Mouse (Mus musculus): ENCODE data around the gene Rnf220. TPM values are rescaled to one million over a fixed set of nuclear protein-coding genes. Genes with fewer than 3 reads are reported as not detected.

Gene Rnf220
- polyA plus RNA-seq, 1 experiment from 2014 or later: 124 TPM

- peak overlapping the region; percentile 42 for H3K4me3 ChIP-seq (replicated peaks)
- H3K4me1 ChIP-seq (replicated peaks): peaks cover 35% of the 10 kb centered on the region
- ATAC-seq: no peak
- 7% methylated on average over 30 of the region's 30 CpGs for WGBS
- H3K36me3 ChIP-seq: no peaks in the 10 kb centered on the region
- H3K27me3 ChIP-seq: peaks cover 82% of the 10 kb centered on the region
- peak overlapping the region; percentile 71 for H3K4me2 ChIP-seq (replicated peaks)
- H3K27ac ChIP-seq: no peak overlapping the region
- H3K9ac ChIP-seq (replicated peaks): peak overlapping the region; percentile 63
- no peaks in the 10 kb centered on the region for H3K9me3 ChIP-seq
Measured at GRCm38 (mm10) chr4:117303581-117304238, 193.1 kb downstream of the Rnf220 start.

DNA sequence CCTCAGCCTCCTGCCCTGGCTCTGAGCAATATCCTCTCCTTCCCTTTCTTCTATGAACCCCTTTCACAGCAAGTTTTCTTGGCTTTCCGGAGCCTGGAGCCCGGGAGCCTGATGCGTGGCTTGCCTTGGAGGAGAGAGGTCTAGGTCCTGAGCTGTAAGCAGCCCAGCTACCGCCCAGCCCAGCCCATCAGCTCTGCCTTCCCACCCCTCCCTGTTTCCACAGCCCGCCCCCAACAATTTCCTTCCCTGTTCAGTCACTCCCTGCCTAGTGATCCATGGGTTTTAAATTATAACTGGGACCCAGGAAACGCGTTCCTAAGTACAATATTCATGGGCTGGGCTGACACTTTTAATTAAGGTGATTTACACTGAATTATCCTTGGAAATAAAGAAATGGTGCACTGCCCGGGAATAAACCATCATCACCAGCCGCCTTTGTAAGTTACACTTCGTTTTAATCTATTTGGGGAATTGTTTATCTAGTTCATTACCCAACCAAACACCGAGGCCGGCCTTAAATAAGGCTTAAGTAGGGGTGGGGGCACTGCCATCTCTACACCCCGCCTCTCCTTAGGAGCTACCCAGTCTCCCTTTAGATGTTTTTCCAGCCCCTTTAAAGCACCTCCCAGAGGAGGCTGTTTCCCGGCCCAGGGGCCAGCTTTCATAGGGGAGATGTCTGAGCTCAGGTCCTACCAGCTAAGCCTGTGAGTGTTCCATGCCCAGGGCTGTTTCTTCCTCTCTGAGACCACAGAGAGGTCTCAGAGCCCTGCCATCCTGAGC, 194.6 kb downstream of the Rnf220 start:
- no peak overlapping the region for H3K27ac ChIP-seq
- peaks cover 87% of the 10 kb centered on the region for H3K27me3 ChIP-seq
- no peak for ATAC-seq
- no peaks in the 10 kb centered on the region for H3K9me3 ChIP-seq
- no peaks in the 10 kb centered on the region for H3K36me3 ChIP-seq
- no peak overlapping the region for H3K4me3 ChIP-seq (replicated peaks)
- no peak overlapping the region for H3K9ac ChIP-seq (replicated peaks)
- peaks cover 37% of the 10 kb centered on the region for H3K4me1 ChIP-seq (replicated peaks)
- no peak overlapping the region for H3K4me2 ChIP-seq (replicated peaks)
- WGBS: 38% methylated on average over 14 of the region's 14 CpGs

DNA sequence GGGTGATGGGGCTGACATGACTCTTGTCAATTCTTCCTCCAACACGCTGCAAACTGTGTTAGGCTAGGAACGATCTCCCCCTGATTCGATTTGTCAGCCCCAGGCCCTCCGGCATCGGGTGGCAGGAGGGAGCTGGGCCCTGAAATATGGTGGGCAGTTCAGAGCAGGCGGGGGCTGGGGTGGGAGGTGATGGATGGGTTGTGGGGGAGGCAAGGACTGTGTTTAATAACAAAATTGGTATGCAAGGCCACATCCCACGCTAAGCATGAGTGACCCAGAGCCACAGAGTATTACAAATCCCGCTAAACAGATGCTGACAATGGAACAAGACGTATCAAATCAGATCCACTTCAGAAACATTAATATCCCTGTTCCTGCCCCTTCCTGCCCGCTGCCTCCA, 196.9 kb downstream of the Rnf220 start:
- no peak overlapping the region for H3K4me3 ChIP-seq (replicated peaks)
- no peak overlapping the region for H3K9ac ChIP-seq (replicated peaks)
- H3K4me2 ChIP-seq (replicated peaks): no peak overlapping the region
- no peaks in the 10 kb centered on the region for H3K9me3 ChIP-seq
- ATAC-seq: no peak
- peaks cover 81% of the 10 kb centered on the region for H3K27me3 ChIP-seq
- H3K4me1 ChIP-seq (replicated peaks): peaks cover 42% of the 10 kb centered on the region
- peak overlapping the region; percentile 40; the same call in 1 of the 2 replicates for H3K27ac ChIP-seq
- WGBS: 61% methylated on average over 10 of the region's 10 CpGs
- H3K36me3 ChIP-seq: no peaks in the 10 kb centered on the region

DNA sequence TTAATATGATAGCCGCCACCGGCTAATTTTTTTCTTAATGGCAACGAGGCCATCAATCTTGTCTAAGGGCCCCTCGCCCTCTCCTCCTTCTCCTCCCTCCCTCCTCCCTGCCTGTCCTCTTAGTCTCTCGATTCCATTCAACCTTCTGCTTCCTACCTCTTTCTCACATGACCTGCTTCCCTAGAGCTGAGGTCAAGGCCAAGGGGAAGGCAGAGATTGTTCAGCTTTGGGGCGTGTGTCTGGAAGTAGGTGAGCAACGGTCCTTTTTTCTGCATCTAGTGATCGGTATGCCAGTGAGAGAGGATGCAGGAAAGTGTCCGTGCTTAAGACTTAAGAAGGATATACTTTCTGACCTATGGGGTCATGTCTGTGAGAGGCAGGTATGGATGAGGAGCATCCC, 199.0 kb downstream of the Rnf220 start:
- Histone ChIP-seq H3K27me3 (peaks cover 65% of the 10 kb centered on the region), H3K4me1 (replicated peaks) (peaks cover 25% of the 10 kb centered on the region), H3K36me3 (no peaks in the 10 kb centered on the region), H3K4me2 (replicated peaks) (no peak overlapping the region), H3K9me3 (no peaks in the 10 kb centered on the region), H3K9ac (replicated peaks) (no peak overlapping the region), H3K4me3 (replicated peaks) (no peak overlapping the region), H3K27ac (no peak overlapping the region)
- no peak for ATAC-seq
- WGBS: 82% methylated on average over 9 of the region's 9 CpGs

- no peak overlapping the region for H3K4me2 ChIP-seq (replicated peaks)
- 68% methylated on average over 19 of the region's 19 CpGs for WGBS
- H3K36me3 ChIP-seq: no peaks in the 10 kb centered on the region
- no peaks in the 10 kb centered on the region for H3K9me3 ChIP-seq
- H3K4me1 ChIP-seq (replicated peaks): peaks cover 17% of the 10 kb centered on the region
- peaks cover 57% of the 10 kb centered on the region for H3K27me3 ChIP-seq
- no peak overlapping the region for H3K4me3 ChIP-seq (replicated peaks)
- H3K27ac ChIP-seq: no peak overlapping the region
- ATAC-seq: no peak
- no peak overlapping the region for H3K9ac ChIP-seq (replicated peaks)
Measured at GRCm38 (mm10) chr4:117296849-117297593, 199.8 kb downstream of the Rnf220 start.

- no peak overlapping the region for H3K4me2 ChIP-seq (replicated peaks)
- WGBS: 92% methylated on average over 2 of the region's 2 CpGs
- H3K4me3 ChIP-seq (replicated peaks): no peak overlapping the region
- ATAC-seq: no peak
- H3K27ac ChIP-seq: no peak overlapping the region
- peaks cover 22% of the 10 kb centered on the region for H3K27me3 ChIP-seq
- H3K4me1 ChIP-seq (replicated peaks): peaks cover 29% of the 10 kb centered on the region
- peaks cover 7% of the 10 kb centered on the region; the same call in 1 of the 2 replicates for H3K36me3 ChIP-seq
- no peak overlapping the region for H3K9ac ChIP-seq (replicated peaks)
- H3K9me3 ChIP-seq: no peaks in the 10 kb centered on the region
Measured at GRCm38 (mm10) chr4:117291696-117292095, 205.2 kb downstream of the Rnf220 start.

DNA sequence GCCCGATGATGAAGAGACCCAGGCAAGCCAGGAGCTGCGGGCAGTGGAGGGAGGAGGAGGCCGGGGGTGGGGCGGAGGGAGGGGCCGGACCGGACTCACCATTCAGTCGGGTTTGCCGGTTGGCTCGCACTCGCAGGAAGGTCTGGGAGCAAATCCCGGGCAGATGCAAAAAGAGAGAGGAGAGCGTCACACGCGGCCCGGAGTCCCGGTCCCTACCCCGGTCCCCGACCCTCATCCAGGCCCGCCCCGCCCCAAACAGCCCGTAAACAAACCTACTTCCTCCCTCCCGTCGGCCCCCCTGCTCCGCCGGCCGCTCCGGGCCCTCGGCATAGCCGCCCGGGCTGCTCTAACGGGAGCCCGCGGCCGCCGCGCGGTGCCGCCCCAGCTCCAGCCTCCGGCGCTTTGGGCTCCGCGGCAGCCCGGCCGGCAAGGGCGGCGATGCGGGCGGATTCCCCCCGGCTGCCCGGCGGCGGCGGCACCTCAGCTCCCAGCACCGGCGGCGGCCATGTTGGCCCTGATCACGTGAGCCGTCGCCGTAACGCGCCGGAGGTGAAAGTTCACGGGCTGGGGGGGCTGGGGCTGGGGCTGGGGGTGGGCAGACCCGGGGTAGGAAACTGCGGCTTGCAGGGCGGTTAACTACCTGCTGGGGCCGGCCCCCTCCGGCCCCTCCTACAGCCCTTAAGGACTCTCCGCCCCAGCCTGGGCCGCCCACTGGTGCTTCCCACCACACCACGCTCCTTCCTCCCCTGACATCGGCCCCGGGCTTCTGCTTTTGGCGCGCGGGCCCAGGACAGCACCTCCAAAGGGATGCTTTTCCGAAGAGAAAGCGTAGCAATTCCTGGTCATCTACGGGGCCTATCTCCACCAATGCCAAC, 207.7 kb downstream of the Rnf220 start:
- ATAC-seq: peak; percentile 85
- Histone ChIP-seq H3K27me3 (peaks cover 16% of the 10 kb centered on the region), H3K4me3 (replicated peaks) (peak overlapping the region; percentile 76), H3K9me3 (no peaks in the 10 kb centered on the region), H3K36me3 (peaks cover 31% of the 10 kb centered on the region), H3K9ac (replicated peaks) (peak overlapping the region; percentile 83), H3K4me1 (replicated peaks) (peaks cover 52% of the 10 kb centered on the region), H3K4me2 (replicated peaks) (peak overlapping the region; percentile 74), H3K27ac (peak overlapping the region; percentile 93)
- WGBS: under 1% methylated on average over 65 of the region's 80 CpGs

GRCm38 (mm10) chr4:117288277-117288926, 208.4 kb downstream of the Rnf220 start:
- WGBS: 18% methylated on average over 25 of the region's 25 CpGs
- Histone ChIP-seq H3K4me2 (replicated peaks) (peak overlapping the region; percentile 74), H3K36me3 (peaks cover 36% of the 10 kb centered on the region), H3K4me1 (replicated peaks) (peaks cover 59% of the 10 kb centered on the region), H3K27ac (peak overlapping the region; percentile 93), H3K9me3 (no peaks in the 10 kb centered on the region), H3K27me3 (peaks cover 16% of the 10 kb centered on the region), H3K4me3 (replicated peaks) (peak overlapping the region; percentile 76), H3K9ac (replicated peaks) (peak overlapping the region; percentile 83)
- ATAC-seq: peak; percentile 0; the same call in 1 of the 2 replicates

DNA sequence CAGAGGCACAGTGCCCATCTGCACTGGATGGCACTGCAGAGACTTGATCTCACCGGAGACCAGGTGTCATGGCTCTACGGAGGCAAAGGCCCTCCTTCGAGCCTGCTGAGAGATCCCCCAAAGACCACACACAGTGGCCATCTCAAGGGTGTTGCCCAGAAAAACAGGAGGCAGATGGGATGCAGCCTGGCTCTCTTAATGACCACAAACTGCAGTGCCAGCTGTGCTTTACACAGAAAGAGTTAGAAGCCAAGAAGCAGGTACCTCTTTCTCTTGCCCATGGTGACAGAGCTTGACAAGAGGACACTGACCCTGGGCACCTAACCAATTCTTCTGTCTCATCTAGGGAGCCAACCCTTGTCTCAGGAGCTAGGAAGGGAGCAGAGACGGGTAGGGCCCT, 212.5 kb downstream of the Rnf220 start:
- Histone ChIP-seq H3K4me1 (replicated peaks) (peaks cover 84% of the 10 kb centered on the region), H3K27me3 (peaks cover 35% of the 10 kb centered on the region), H3K27ac (peak overlapping the region; percentile 85), H3K4me2 (replicated peaks) (no peak overlapping the region), H3K9me3 (no peaks in the 10 kb centered on the region), H3K4me3 (replicated peaks) (no peak overlapping the region), H3K36me3 (peaks cover 61% of the 10 kb centered on the region), H3K9ac (replicated peaks) (peak overlapping the region; percentile 46)
- 29% methylated on average over 4 of the region's 4 CpGs for WGBS
- no peak for ATAC-seq

- peaks cover 90% of the 10 kb centered on the region for H3K4me1 ChIP-seq (replicated peaks)
Measured at GRCm38 (mm10) chr4:117283271-117284191, 213.3 kb downstream of the Rnf220 start.

More at GRCm38 (mm10) chr4:117283271-117284191, 213.3 kb downstream of the Rnf220 start:
- peak overlapping the region; percentile 85 for H3K27ac ChIP-seq
- no peaks in the 10 kb centered on the region for H3K9me3 ChIP-seq
- peak; percentile 76 for ATAC-seq
- peaks cover 69% of the 10 kb centered on the region for H3K36me3 ChIP-seq
- no peak overlapping the region for H3K4me3 ChIP-seq (replicated peaks)
- H3K9ac ChIP-seq (replicated peaks): peak overlapping the region; percentile 46
- peaks cover 39% of the 10 kb centered on the region for H3K27me3 ChIP-seq
- H3K4me2 ChIP-seq (replicated peaks): peak overlapping the region; percentile 24
- WGBS: 5% methylated on average over 22 of the region's 22 CpGs
